In the genomic region with DNA sequence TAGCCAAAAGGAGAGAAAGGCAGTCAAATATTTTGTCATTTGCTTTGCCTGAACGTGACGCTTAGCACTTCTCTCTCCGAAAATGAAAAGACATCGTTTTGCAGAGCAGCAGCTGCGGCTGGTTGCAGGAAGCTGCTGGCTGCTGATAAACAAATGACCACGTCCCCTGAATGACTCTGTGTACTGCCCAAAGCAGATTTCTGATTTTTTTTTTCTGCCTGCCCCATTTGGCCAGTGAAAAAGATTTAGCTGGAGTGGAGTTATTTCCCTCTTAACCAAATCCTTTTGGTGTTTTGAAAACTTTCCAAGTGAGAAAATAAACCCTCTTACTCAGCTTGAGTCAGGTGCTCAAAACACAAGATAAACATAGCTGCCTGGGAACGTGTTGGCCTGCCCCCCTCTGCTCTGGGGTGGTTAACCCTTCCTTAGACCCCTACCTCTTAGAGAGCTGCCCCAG, we compare ENCODE assay signal across 9 mouse cellular contexts.
DNase-seq lines count a peak whose midpoint lies in the region; ATAC-seq and TF ChIP-seq lines count a peak whose summit lies in the region.
"Had no signal": no experiment of that assay in that cellular context is flagged by ENCODE, and none has a peak within 500 bp of the region (broad histone marks: within the 10 kb centered on the region; RNA-seq: fewer than 3 reads in every experiment).

No protein-coding gene starts in this region.

- H3K4me2 ChIP-seq in liver, postnatal 0 days (ENCODE audit: low read depth, low read length) = peak overlapping the region; percentile 22; the same call in 1 of the 2 replicates

- intact Hi-C loops in heart, adult 2 months (cut with DNase I) = loop anchor here (5.0 kb wide), 2 partner anchors 36 to 174 kb away; a partner anchor contains a TSS

- H3K36me3 ChIP-seq in heart, adult 2 months (ENCODE audit: control insufficient read depth, insufficient read depth, low read length) = peaks cover 5% of the 10 kb centered on the region
- H3K36me3 ChIP-seq in liver, postnatal 0 days (replicated peaks; ENCODE audit: insufficient read depth, low read length) = no peaks in the 10 kb centered on the region
- H3K36me3 ChIP-seq: G1E had no signal

- DNase-seq in gastrocnemius, postnatal 25 days = peak; percentile 10
- DNase-seq in gastrocnemius, adult 8-10 months (ENCODE audit: low spot score in 2 of 2) = no peak
- peak; percentile 81 for DNase-seq in 3T3-L1 (ENCODE audit: low read depth, low spot score)
- peak; percentile 45 to 59 for DNase-seq in heart, adult 2 months
- no peak for DNase-seq in liver, postnatal 0 days
- DNase-seq in cerebellum, adult 11 months = no peak
- no peak for DNase-seq in urinary bladder, postnatal 4 days (ENCODE audit: low spot score in 2 of 2)

- H3K4me1 ChIP-seq in heart, adult 2 months (ENCODE audit: control insufficient read depth, insufficient read depth, low read length) = peaks cover 10% of the 10 kb centered on the region
- peaks cover 6% of the 10 kb centered on the region; the same call in 1 of the 2 replicates for H3K4me1 ChIP-seq in liver, postnatal 0 days (ENCODE audit: insufficient read depth)

- no peak for TF ChIP-seq EP300 in heart, adult 2 months (IDR thresholded peaks at IDR 0.05; ENCODE audit: insufficient read depth, low read depth, low read length)
- TF ChIP-seq EP300 in liver, postnatal 0 days (IDR thresholded peaks at IDR 0.05; ENCODE audit: low read depth) = no peak

- H3K4me3 ChIP-seq in heart, adult 2 months = peak overlapping the region; percentile 23
- H3K4me3 ChIP-seq in liver, postnatal 0 days (ENCODE audit: low read depth, low read length) = no peak overlapping the region

- H3K79me2 ChIP-seq in heart, adult 2 months (replicated peaks; ENCODE audit: control insufficient read depth, insufficient read depth, low read length) = no peaks in the 10 kb centered on the region

- TF ChIP-seq CTCF in heart, adult 2 months (IDR thresholded peaks at IDR 0.05) = no peak
- no peak for TF ChIP-seq CTCF in liver, postnatal 0 days (IDR thresholded peaks at IDR 0.05; ENCODE audit: low read depth)

- H3K27me3 ChIP-seq in heart, adult 2 months (ENCODE audit: control insufficient read depth, insufficient read depth, low read length) = no peaks in the 10 kb centered on the region
- no peaks in the 10 kb centered on the region for H3K27me3 ChIP-seq in liver, postnatal 0 days (ENCODE audit: insufficient read depth, low read length)

- no peak for TF ChIP-seq POLR2A in heart, adult 2 months (IDR thresholded peaks at IDR 0.05; ENCODE audit: insufficient read depth, low read depth, low read length)

- peak overlapping the region; percentile 69 for H3K27ac ChIP-seq in heart, adult 2 months
- no peak overlapping the region for H3K27ac ChIP-seq in liver, postnatal 0 days (ENCODE audit: low read depth)

- peak overlapping the region; percentile 39 for H3K9ac ChIP-seq in heart, adult 2 months (ENCODE audit: low read depth, low read length)
- no peak overlapping the region for H3K9ac ChIP-seq in liver, postnatal 0 days (replicated peaks)

- no peak for ATAC-seq in liver, postnatal 0 days
- no peak for ATAC-seq in activated CD4-positive, CD25-positive, alpha-beta regulatory T cell, adult 4 months

- WGBS in heart, adult 2 months = 0% methylated on average over 7 of the region's 7 CpGs
- 3% methylated on average over 7 of the region's 7 CpGs for WGBS in liver, postnatal 0 days (ENCODE audit: insufficient replicate concordance)

- no peaks in the 10 kb centered on the region for H3K9me3 ChIP-seq in liver, postnatal 0 days (ENCODE audit: low read length)
- H3K9me3 ChIP-seq: G1E had no signal

Comparison
In these comparisons a context has a peak if more than half of its experiments do, and no peak if none do; other contexts are left out.
1. DNase-seq: peak in gastrocnemius, postnatal 25 days (single experiment), 3T3-L1 (single experiment) and heart, adult 2 months (2 of 2); none in gastrocnemius, adult 8-10 months (0 of 2), liver, postnatal 0 days (single experiment), cerebellum, adult 11 months (single experiment) and urinary bladder, postnatal 4 days (0 of 2).